Mouse (Mus musculus) bone marrow, adult 2 months (tissue): Measurements from ENCODE around the gene Slit3. TPM values are rescaled to one million over a fixed set of nuclear protein-coding genes. Genes with fewer than 3 reads are reported as not detected.

Source experiments
- H3K27ac ChIP-seq: fragments of 200-500 bp; 2 replicates; pipeline ENCODE4 v1.5.1; 2012; ENCODE audit warnings: low read depth, mild to moderate bottlenecking, control low read depth, inconsistent platforms, low read length; ENCODE audit not compliant: control insufficient read depth, poor library complexity, insufficient read depth
- H3K4me1 ChIP-seq: fragments of 200-500 bp; 2 replicates; pipeline ENCODE4 v1.6.1; 2011; ENCODE audit warnings: low read length; ENCODE audit not compliant: control insufficient read depth, insufficient read depth
- H3K4me3 ChIP-seq: fragments of 200-500 bp; replicated peaks from 2 replicates; pipeline ENCODE3; 2011; ENCODE audit warnings: mild to moderate bottlenecking, low read depth, low read length, control low read depth; ENCODE audit not compliant: control insufficient read depth
- CTCF ChIP-seq: fragments of 200-500 bp; IDR thresholded peaks from 2 replicates; pipeline ENCODE4 v1.5.1; 2011; ENCODE audit warnings: low read length, control low read depth; ENCODE audit not compliant: control insufficient read depth, insufficient read depth
- POLR2A ChIP-seq: fragments of 200-500 bp; IDR thresholded peaks from 2 replicates; pipeline ENCODE4 v1.6.1; 2011; ENCODE audit warnings: low read depth, mild to moderate bottlenecking, control low read depth, low read length, borderline replicate concordance; ENCODE audit not compliant: control insufficient read depth
- WGBS: fragments of 180-500 bp; shearing (Covaris S2); methylation state at CpG from one replicate; pipeline ENCODE4 v1.1.7; 2018; 5-methylcytosine and 5-hydroxymethylcytosine counted together
- polyA plus RNA-seq: library from polyadenylated mRNA; stranded (reverse); fragments of >200 nt; gene quantifications from 2 replicates; pipeline ENCODE4 v1.2.4, GENCODE M21; 2011; ENCODE audit warnings: low replicate concordance; ENCODE audit not compliant: missing spikeins, insufficient read depth, insufficient read length

Gene Slit3
- polyA plus RNA-seq, 1 experiment, result 2.0 TPM

DNA sequence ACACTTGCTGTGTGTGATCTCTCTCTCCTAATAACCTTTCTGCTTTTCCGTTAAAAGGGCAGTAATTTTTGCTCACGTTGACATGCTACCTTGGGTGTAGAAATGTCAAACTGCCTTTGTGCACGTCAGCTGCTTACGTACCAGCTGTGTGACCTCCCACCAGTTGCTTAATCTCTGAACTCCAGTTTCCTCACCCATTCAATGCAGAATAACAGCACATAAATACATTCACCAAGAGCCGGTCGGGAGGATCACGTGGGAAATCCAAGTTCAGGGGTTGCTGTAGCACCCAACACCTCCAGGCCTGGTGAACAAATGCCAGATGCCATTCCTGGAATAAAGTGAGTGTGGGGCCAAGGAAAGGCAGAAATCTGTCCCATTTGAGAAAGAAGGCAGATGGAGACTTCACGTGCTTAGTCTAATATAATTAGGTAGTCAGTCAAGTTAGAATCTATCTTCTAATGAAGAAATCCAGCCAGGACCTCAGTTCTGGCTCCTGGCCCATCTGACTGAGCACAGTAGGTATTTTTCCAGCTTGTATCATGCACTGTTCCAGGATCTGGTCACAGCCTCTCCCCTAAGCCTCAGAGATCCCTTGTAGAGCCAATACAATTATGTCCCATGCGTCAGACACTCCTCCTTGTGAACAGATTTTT lies 268.9 kb downstream of the Slit3 start:
- Histone ChIP-seq H3K4me1 (no peaks in the 10 kb centered on the region), H3K4me3 (no peak overlapping the region), H3K27ac (no peak overlapping the region)
- 76% methylated on average over 9 of the region's 9 CpGs for WGBS
- TF ChIP-seq CTCF (no peak), POLR2A (no peak)

DNA sequence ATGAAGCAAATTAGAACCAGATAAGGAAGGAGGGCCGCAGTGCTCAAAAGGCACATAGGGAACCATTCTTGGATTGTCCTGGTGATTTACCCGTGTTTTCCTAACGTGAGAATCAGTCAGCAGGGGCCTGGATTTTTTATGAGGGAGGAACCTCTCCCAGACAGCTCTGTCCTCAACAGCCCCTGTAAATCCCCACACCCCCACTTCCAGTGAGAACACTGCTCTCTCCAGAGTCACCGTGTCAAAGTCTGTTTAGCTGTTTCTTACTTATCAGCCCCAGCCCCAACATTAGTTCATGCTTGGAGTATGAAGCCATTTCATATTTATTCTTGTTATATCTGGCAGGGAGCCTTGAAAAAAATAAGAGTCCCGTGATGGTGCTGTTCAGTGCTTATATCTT lies 272.8 kb downstream of the Slit3 start:
- Histone ChIP-seq H3K4me3 (no peak overlapping the region), H3K4me1 (no peaks in the 10 kb centered on the region)
- TF ChIP-seq CTCF (no peak), POLR2A (no peak)

DNA sequence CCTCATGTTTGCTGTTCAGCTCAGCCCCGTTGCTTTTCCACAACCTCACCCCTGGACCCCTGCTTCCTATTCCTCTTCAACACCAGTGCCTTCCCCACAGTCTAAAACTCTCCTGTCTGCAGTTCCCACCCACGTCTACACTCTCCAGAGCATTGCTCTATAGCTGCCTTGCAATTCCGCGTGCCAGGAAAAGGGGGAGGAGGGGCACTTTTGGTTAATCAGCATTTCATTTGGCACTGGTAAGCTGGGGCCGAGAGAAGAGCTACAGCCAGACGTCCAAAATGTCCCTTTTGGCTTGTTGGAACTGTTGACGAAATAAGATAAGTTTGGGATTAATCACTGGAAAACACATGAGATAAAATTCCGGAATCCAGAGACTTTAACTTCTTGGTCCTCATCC lies 274.4 kb downstream of the Slit3 start:
- Histone ChIP-seq H3K4me3 (no peak overlapping the region), H3K4me1 (no peaks in the 10 kb centered on the region), H3K27ac (no peak overlapping the region)
- no peak for TF ChIP-seq CTCF
- no peak for TF ChIP-seq POLR2A
- WGBS, result 67% methylated on average over 8 of the region's 8 CpGs

More for the DNA sequence above, 272.8 kb downstream of the Slit3 start:
- no peak overlapping the region for H3K27ac ChIP-seq
- WGBS, result 57% methylated on average over 5 of the region's 5 CpGs

DNA sequence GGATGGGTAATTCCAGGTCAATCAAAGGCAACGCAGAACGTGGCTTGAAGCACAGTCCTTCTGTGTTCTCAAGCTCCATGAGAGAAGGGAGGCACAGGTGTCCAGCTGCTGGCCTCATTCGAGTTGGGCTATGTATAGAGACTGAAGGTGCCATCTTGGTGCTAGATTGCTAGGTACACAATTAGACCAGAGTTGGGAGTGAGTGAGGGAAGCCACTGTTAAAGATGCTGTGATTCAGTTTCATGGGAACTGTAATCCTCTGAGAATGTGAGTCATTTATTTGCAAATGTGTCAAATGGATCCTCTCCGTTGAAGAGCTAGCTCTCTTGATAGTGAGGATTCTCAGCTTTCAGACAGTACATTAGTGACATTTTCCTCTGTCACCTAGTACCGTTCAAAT lies 277.3 kb downstream of the Slit3 start:
- Histone ChIP-seq H3K4me1 (no peaks in the 10 kb centered on the region), H3K27ac (no peak overlapping the region), H3K4me3 (no peak overlapping the region)
- WGBS, result 80% methylated on average over 5 of the region's 5 CpGs
- no peak for TF ChIP-seq POLR2A
- no peak for TF ChIP-seq CTCF

DNA sequence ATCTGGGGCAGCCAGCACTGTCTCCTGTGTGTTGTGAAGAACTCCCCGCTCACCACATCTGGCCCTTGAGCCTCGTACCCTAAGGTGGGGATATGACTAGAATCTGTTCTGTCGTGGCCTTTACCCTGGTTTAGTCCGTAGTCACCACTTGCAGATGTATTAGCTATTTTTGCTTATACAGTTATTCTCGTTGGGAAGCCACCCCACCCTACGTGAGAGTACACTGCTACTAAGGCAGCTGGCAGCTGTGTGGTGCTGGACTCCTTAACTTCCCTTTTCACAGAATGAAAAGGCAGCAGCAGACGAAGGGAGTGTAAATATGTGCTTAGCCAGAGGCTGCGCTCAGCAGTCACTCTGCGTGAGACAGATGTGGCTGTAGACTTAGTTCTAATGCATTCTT lies 282.5 kb downstream of the Slit3 start:
- TF ChIP-seq CTCF (no peak), POLR2A (no peak)
- Histone ChIP-seq H3K27ac (no peak overlapping the region), H3K4me1 (no peaks in the 10 kb centered on the region), H3K4me3 (no peak overlapping the region)
- 28% methylated on average over 9 of the region's 9 CpGs for WGBS

DNA sequence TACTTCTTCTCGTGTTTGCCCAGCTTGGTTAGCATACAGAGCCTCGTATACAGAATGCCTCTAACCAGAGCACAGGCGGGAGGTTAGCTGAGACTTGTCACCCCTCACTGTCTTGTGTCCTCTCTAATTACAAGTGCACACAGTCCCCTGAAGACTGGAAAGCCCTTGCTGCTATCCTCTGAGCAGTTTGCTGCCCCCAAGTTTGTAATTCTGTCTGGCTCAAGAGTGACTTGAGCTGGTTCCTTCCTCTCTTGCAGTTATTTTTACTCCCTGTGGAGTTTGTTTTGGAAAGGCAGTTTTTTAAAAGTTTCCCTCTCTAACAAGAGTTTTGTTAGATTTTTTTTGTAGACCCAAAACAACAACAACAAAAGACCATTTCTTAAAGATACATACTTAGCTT lies 285.0 kb downstream of the Slit3 start:
- TF ChIP-seq CTCF (no peak), POLR2A (no peak)
- Histone ChIP-seq H3K4me3 (no peak overlapping the region), H3K27ac (no peak overlapping the region), H3K4me1 (no peaks in the 10 kb centered on the region)
- 59% methylated on average over 3 of the region's 3 CpGs for WGBS

DNA sequence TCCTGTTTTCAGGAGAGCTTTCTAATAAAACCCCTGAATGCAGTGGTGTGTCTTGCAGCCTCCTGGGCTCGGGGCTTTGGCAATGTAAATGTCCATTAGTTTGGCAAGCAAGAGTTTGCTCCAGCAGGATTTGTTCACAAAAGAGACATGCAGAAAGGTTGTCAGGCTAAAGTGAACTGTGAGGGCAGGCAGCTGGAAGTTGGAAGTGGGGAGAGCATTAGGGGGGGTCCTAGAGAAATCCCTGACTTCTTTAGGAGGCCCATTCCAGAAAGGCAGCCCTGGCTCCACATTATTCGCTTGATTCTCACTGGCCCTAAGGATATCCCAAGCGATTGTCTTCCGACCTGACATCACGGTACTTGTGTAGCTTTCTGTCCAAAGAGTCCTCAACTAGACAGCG lies 285.5 kb downstream of the Slit3 start:
- TF ChIP-seq POLR2A (no peak), CTCF (no peak)
- Histone ChIP-seq H3K4me1 (no peaks in the 10 kb centered on the region), H3K27ac (no peak overlapping the region), H3K4me3 (no peak overlapping the region)
- WGBS, result 70% methylated on average over 6 of the region's 6 CpGs

DNA sequence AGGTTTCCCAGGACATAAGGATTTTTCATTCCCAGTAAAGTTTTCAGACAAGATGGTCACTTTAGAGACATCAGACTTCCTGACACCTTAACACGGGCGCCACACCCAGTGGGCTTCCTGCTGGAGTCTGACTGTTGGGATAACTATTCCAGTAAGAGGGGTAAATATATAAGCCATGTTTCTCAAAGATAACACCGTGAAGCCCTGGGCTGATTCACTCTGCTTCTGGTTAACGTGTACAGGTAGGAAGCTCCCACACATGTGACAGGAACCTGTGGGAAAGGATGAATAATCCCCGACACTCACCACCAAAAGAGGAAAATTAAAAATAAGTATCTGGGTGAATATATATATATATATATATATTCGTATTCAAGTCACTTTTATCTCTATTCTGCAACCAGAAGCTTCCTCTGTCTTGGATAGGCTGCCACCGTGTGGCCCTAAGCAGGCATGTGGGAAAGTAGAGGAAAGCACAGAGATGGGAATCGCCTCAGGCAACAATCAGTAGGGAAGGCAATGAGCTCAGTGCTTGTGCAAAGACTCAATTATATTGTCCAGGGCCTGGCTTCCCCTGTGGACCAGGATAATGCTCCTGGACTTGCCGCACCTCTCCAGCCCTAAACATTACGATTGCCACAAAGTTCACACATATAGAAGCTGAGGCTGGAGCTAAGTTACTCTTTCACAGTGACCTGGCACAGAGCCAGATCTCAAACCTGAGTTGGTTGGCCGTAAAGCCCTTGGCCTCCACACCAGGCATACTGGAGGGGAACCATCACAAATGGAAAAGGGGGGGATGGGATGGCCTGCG lies 286.5 kb downstream of the Slit3 start:
- no peak overlapping the region for H3K4me3 ChIP-seq
- TF ChIP-seq CTCF, result no peak
- no peak for TF ChIP-seq POLR2A
- WGBS, result 53% methylated on average over 12 of the region's 12 CpGs
- H3K4me1 ChIP-seq, result no peaks in the 10 kb centered on the region
- no peak overlapping the region for H3K27ac ChIP-seq

DNA sequence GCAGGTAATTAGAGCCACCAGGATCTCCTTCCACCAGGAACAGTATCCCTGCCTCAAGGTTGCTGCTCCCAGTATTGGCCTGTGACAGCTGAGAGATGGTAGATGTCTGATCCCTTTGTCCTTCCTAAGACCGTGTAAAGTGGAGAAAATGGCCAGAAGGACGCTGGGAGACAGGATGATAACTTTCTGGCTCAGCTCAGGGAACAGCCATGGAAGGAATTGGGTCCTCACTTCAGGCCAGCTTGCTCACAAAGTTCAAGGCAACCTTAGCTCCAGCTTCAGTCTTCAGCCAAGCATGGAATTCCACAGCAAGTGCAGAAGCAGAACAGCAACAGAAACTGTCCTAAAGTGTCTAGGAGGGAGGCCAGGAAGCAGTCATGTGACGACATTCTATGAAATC lies 289.4 kb downstream of the Slit3 start:
- 66% methylated on average over 3 of the region's 3 CpGs for WGBS
- Histone ChIP-seq H3K4me3 (no peak overlapping the region), H3K27ac (no peak overlapping the region), H3K4me1 (no peaks in the 10 kb centered on the region)
- no peak for TF ChIP-seq CTCF
- no peak for TF ChIP-seq POLR2A
